Mouse (Mus musculus) c-Kit-positive CD71-positive TER-119-negative erythroid progenitor cells, embryonic 14.5 days (primary cell): Measurements from ENCODE around the gene Mrps2.
"Not testable (repeated sequence)": the region's sequence is repeated elsewhere in the genome, so short reads cannot be mapped to it uniquely, and the experiment has no call there.

ENCODE experiments used
- DNase-seq: peaks from one replicate; pipeline ENCODE4 v3.0.0-alpha.2; 2013; ENCODE audit warnings: low read depth

Mrps2 gene

GRCm38 (mm10) chr2:28477993-28478392 lies 10.1 kb downstream of the Mrps2 start:
- DNase-seq: not testable (repeated sequence)

- DNase-seq: no peak
Observed at GRCm38 (mm10) chr2:28479208-28480204, 11.6 kb downstream of the Mrps2 start.

GRCm38 (mm10) chr2:28483861-28484260 lies 16.0 kb downstream of the Mrps2 start:
- no peak for DNase-seq

GRCm38 (mm10) chr2:28494521-28494920 lies 26.7 kb downstream of the Mrps2 start:
- DNase-seq: no peak

- no peak for DNase-seq
Observed at GRCm38 (mm10) chr2:28495207-28495756, 27.4 kb downstream of the Mrps2 start.

- no peak for DNase-seq
Observed at GRCm38 (mm10) chr2:28495801-28496595, 28.1 kb downstream of the Mrps2 start.

GRCm38 (mm10) chr2:28496671-28497070 lies 28.8 kb downstream of the Mrps2 start, which contains the start of gene Gbgt1:
Gene Gbgt1, plus strand, starts transcription at chr2:28496891.
- no peak for DNase-seq

- no peak for DNase-seq
Observed at GRCm38 (mm10) chr2:28497561-28497960, 29.7 kb downstream of the Mrps2 start.

- DNase-seq: no peak
Observed at GRCm38 (mm10) chr2:28498431-28498830, 30.6 kb downstream of the Mrps2 start.

- DNase-seq: no peak
Observed at GRCm38 (mm10) chr2:28502987-28503386, 35.1 kb downstream of the Mrps2 start.

- DNase-seq: no peak
Observed at GRCm38 (mm10) chr2:28504676-28505075, 36.8 kb downstream of the Mrps2 start.

GRCm38 (mm10) chr2:28505795-28506194 lies 37.9 kb downstream of the Mrps2 start, which contains the start of gene Gm10134:
Gene Gm10134, plus strand, starts transcription at chr2:28506095.
- DNase-seq: no peak

GRCm38 (mm10) chr2:28506291-28506690 lies 38.4 kb downstream of the Mrps2 start:
- no peak for DNase-seq

- DNase-seq: not testable (repeated sequence)
Observed at GRCm38 (mm10) chr2:28511600-28511999, 43.7 kb downstream of the Mrps2 start.

GRCm38 (mm10) chr2:28512798-28513401 lies 45.0 kb downstream of the Mrps2 start, which contains the start of gene Ralgds:
Gene Ralgds, plus strand, starts transcription at chr2:28513125.
- no peak for DNase-seq

GRCm38 (mm10) chr2:28513431-28514370 lies 45.8 kb downstream of the Mrps2 start:
- no peak for DNase-seq

GRCm38 (mm10) chr2:28514489-28514888 lies 46.6 kb downstream of the Mrps2 start:
- DNase-seq: peak; percentile 63

- peak; percentile 75 for DNase-seq
Observed at GRCm38 (mm10) chr2:28517206-28517909, 49.5 kb downstream of the Mrps2 start.

GRCm38 (mm10) chr2:28518231-28518630 lies 50.4 kb downstream of the Mrps2 start:
- DNase-seq: no peak

GRCm38 (mm10) chr2:28520581-28520980 lies 52.7 kb downstream of the Mrps2 start:
- DNase-seq: no peak
